Mouse (Mus musculus) cerebellum, adult 2 months (tissue): ENCODE measurements around the gene Cyp2b9.
"Not testable (repeated sequence)": the region's sequence is repeated elsewhere in the genome, so short reads cannot be mapped to it uniquely, and the experiment has no call there.

Experiments used
- CTCF ChIP-seq: fragments of 200-500 bp; IDR thresholded peaks from 2 replicates; pipeline ENCODE4 v1.5.1; 2011; ENCODE audit warnings: low read depth, mild to moderate bottlenecking, control low read depth, low read length, moderate library complexity, borderline replicate concordance; ENCODE audit not compliant: insufficient read depth
- POLR2A ChIP-seq: fragments of 200-500 bp; IDR thresholded peaks from 2 replicates; pipeline ENCODE4 v1.6.1; 2011; ENCODE audit warnings: low read length, control low read depth, borderline replicate concordance; ENCODE audit not compliant: insufficient read depth

GRCm38 (mm10) chr7:26260034-26260433 is 86.8 kb downstream of the Cyp2b9 start, which contains the start of gene Vmn1r184:
- not testable (repeated sequence) for TF ChIP-seq CTCF, POLR2A
